Mouse (Mus musculus) urinary bladder, postnatal 0 days (tissue): Measurements from ENCODE around the gene Klk15. TPM values are rescaled to one million over a fixed set of nuclear protein-coding genes. Genes with fewer than 3 reads are reported as not detected.

ENCODE experiments used
- polyA plus RNA-seq: library from polyadenylated mRNA; unstranded; fragments of >200 nt; fragmentation: Nextera tagmentation; extraction: Ambion mirVana; gene quantifications from 2 replicates; pipeline ENCODE4 v1.2.1, GENCODE M21; 2015

Klk15 gene
- polyA plus RNA-seq, result not detected in 2 replicates

GRCm38 (mm10) chr7:43933440-43933839 is at the start of gene Klk15:
Klk15 (plus strand) TSS chr7:43933740.

GRCm38 (mm10) chr7:43950364-43950763 is 16.8 kb downstream of the Klk15 start, which contains the start of gene Klk1b8:
Klk1b8 (plus strand) TSS chr7:43950664.

GRCm38 (mm10) chr7:43966451-43966850 is 32.9 kb downstream of the Klk15 start, which contains the start of gene Klk1b1:
Klk1b1 (plus strand) TSS chr7:43966751.

GRCm38 (mm10) chr7:43975761-43976160 is 42.2 kb downstream of the Klk15 start, which contains the start of gene Klk1b9:
Klk1b9 (plus strand) TSS chr7:43976061.

Other genes with a start within 250 kb of the Klk15 start
- gene Klk14, start 243.3 kb upstream of the Klk15 start, polyA plus RNA-seq, result 0.14 TPM in 1 of 2 replicates, not detected in the other
- gene Klk13, start 221.2 kb upstream of the Klk15 start, polyA plus RNA-seq, result 0.13 and 0.15 TPM in 2 replicates
- not detected in 2 replicates for gene Klk12, start 164.8 kb upstream of the Klk15 start, polyA plus RNA-seq
- 0.17 TPM in 1 of 2 replicates, not detected in the other for gene Klk11, start 159.1 kb upstream of the Klk15 start, polyA plus RNA-seq
- 0.91 and 1.4 TPM in 2 replicates for gene Klk10, start 152.7 kb upstream of the Klk15 start, polyA plus RNA-seq
- 0.11 and 0.17 TPM in 2 replicates for gene Klk9, start 141.8 kb upstream of the Klk15 start, polyA plus RNA-seq
- gene Klk8, start 136.2 kb upstream of the Klk15 start, polyA plus RNA-seq, result 10.9 and 17.2 TPM in 2 replicates
- gene Klk7, start 122.4 kb upstream of the Klk15 start, polyA plus RNA-seq, result not detected in 2 replicates
- 0.40 and 0.65 TPM in 2 replicates for gene Klk6, start 109.2 kb upstream of the Klk15 start, polyA plus RNA-seq
- not detected in 2 replicates for gene Klk5, start 91.8 kb upstream of the Klk15 start, polyA plus RNA-seq
- not detected in 2 replicates for gene Klk4, start 52.6 kb upstream of the Klk15 start, polyA plus RNA-seq
- gene Klk1b8, start 16.9 kb downstream of the Klk15 start, polyA plus RNA-seq, result not detected in 2 replicates
- gene Klk1b1, start 33.0 kb downstream of the Klk15 start, polyA plus RNA-seq, result not detected in 2 replicates
- not detected in 2 replicates for gene Klk1b9, start 42.3 kb downstream of the Klk15 start, polyA plus RNA-seq
- gene Klk1b11, start 62.1 kb downstream of the Klk15 start, polyA plus RNA-seq, result not detected in 2 replicates
- gene Klk1b26, start 78.4 kb downstream of the Klk15 start, polyA plus RNA-seq, result not detected in 2 replicates
- gene Klk1b27, start 118.5 kb downstream of the Klk15 start, polyA plus RNA-seq, result not detected in 2 replicates
- not detected in 2 replicates for gene Klk1b21, start 168.6 kb downstream of the Klk15 start, polyA plus RNA-seq
- not detected in 2 replicates for gene Klk1b22, start 178.9 kb downstream of the Klk15 start, polyA plus RNA-seq
- gene Klk1b16, start 203.0 kb downstream of the Klk15 start, polyA plus RNA-seq, result not detected in 2 replicates